Mouse (Mus musculus): ENCODE measurements at regions not wholly inside any gene's neighbourhood (a gene's known extent, or its start where the extent isn't known, plus 50 kb on each side); places are given as distances from the start of the nearest gene placed in this dataset.
A peak's percentile ranks its signal among the peaks of the same experiment; 100 is the strongest.

DNA sequence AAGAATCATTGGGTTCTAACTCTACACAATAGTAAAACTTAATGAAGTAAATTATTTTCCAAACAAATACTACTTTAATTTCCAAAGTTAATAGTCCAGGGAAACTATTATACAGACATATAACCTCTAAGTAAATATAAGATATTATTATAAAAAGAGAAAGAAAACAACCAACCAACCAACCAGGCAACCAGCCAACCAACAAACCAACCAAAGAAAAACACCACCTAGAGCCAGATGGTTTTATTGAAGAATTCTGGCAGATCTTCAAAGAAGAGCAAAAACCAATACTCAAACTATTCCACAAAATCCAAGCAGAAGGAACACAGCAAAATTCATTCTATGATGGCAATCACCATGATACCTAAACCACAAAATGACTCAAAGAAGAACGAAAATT is 1418.0 kb upstream of the Pabpc4l start:
- no peak for DNase-seq (ENCODE audit: low spot score in 2 of 2)

DNA sequence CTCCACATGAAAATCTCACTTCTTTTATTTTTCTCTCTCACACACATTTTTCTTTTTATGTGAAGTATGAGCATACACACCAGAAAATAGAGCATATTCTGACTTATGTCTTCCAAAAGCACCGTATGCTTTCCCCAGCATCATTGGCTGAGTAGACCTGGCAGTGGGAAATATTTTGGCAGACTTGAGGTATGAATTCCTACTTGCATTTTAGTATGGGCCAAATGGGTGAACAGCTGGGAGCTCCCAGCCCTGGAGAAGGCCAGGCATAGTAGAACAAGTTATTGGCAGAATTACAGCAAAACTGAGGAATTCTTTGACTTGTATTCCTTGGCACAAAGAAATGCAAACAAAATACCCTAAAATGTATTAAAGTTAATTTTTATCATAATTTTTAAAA is 1415.6 kb upstream of the Pabpc4l start:
- DNase-seq (ENCODE audit: low spot score in 2 of 2) = peak in 1 of 2 experiments; percentile 4

DNA sequence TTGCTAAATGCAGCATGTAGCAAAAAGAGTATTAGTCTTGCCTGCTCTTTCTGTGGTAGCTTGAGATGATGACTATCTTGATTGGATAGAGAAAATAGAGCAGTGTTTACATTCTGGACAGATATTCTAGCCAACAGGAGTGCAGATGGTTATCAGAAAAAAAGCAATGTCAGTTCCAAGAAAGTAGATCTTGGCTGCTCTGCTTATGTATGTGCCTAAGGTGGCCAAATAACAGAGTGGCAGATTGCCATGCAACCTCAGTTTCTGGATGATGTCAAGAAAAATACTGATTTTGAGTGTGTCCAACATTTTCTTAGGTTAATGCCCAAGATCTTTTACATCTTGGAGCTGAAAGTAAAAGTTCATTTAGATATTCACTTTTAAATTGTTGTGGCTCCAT is 1397.6 kb upstream of the Pabpc4l start:
- DNase-seq (ENCODE audit: low spot score in 2 of 2) = no peak

DNA sequence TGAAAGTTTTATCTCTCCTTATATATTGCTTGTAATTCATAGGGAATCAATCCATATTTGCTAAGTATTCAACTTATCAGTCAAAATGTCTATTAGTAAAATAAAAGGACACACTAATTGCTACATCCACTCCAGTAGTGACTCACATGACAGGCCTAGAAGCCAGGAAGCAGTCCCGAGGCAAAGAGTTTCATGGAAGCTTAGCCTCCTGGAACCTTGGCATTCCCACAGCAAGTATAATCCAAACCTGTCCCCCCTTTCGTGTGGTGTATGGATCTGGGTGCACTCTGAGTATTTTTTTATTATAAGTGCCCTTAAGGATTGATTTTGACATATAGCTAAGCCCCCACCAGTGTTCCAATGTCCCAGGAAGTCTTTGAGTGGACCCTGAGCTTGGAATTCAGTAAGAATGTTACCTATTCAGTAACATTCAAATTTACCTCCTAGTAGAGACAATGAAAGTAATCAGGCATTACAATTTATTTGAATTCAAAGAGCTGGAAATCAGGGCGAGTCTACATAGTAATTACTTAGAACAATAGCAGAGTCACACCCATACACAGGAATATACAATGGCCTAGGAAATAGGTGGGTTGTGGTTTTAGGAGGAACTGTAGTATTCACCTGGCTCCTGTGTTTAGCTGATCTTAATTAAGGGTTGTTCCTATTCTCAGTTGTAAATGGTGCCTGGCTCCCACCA is 1388.7 kb upstream of the Pabpc4l start:
- DNase-seq (ENCODE audit: low spot score in 2 of 2) = no peak

DNA sequence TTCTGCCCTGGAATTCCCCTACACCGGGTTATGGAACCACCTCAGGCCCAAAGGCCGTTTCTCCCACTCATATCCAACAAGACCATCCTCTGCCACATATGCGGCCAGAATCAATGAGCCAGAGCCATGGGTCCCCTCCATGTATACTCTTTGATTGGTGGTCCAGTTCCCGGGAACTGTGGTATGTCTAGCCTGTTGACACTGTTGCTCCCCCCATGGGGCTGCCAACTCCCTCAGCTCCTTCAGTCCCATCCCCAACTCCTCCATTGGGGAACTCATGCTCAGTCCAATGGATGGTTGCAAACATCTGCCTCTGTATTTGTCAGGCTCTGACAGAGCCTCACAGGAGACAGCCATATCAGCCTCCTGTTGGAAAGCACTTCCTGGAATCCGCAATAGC is 1370.3 kb upstream of the Pabpc4l start:
- no peak for DNase-seq (ENCODE audit: low spot score in 2 of 2)

DNA sequence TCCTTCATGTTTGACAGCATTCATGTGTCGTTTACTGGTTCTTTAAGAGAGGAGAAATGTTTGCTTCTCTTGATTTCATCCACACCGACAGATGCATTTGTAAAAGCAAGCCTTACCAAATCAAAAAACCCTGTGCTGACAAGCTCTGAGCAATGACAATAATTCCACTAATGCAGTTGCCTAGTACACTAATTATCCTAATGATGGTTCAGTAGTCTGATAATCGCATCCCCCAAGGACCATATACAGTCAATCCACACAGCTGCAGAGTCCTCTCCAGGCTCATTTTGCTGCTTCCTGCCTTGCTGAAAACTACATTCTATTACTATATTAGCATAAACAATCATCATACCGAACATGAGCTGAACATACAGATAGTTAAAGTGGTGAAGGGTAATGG is 1369.5 kb upstream of the Pabpc4l start:
- no peak for DNase-seq (ENCODE audit: low spot score in 2 of 2)

Measured in frontal cortex, postnatal 10 days (tissue).